15 mouse cellular contexts compared by ENCODE assay signal in genomic region chr10:93460106-93460505, GRCm38 (mm10).
"Had no signal": no experiment of that assay in that cellular context is flagged by ENCODE, and none has a peak within 500 bp of the region (broad histone marks: within the 10 kb centered on the region; RNA-seq: fewer than 3 reads in every experiment).

No protein-coding gene starts in this region.

- DNase-seq: retina, postnatal 1 day; right cerebral cortex, adult 18-20 months; right cerebral cortex, postnatal 14 days; right cerebral cortex, postnatal 25 days; right cerebral cortex, postnatal 4 days; spleen, adult 18-20 months; thymus, adult 18-20 months; thymus, adult 2 months; thymus, postnatal 14 days; thymus, postnatal 25 days; thymus, postnatal 36 days; thymus, postnatal 4 days had no signal

- H3K27me3 ChIP-seq: neural tube, embryonic 15.5 days; stomach, embryonic 15.5 days had no signal

- H3K27ac ChIP-seq: neural tube, embryonic 15.5 days; stomach, embryonic 15.5 days; stomach, postnatal 0 days had no signal

- H3K4me3 ChIP-seq: neural tube, embryonic 15.5 days; stomach, embryonic 15.5 days had no signal

- H3K4me2 ChIP-seq: neural tube, embryonic 15.5 days; stomach, embryonic 15.5 days had no signal

- H3K9ac ChIP-seq: neural tube, embryonic 15.5 days; stomach, embryonic 15.5 days had no signal

- H3K9me3 ChIP-seq: neural tube, embryonic 15.5 days; stomach, embryonic 15.5 days had no signal
